Mouse (Mus musculus): ENCODE results near the gene Ankmy1. TPM values are rescaled to one million over a fixed set of nuclear protein-coding genes. Genes with fewer than 3 reads are reported as not detected.
A peak's percentile ranks its signal among the peaks of the same experiment; 100 is the strongest.

The Ankmy1 gene
- polyA plus RNA-seq, 1 experiment from 2014 or later = 1.0 TPM

MicroRNAs encoded within 50 kb of the gene (microRNA counts, 519-probe panel; counts per million panel counts)
- microRNA mmu-miR-149 = 3,047 counts per million, percentile 73 among the panel's probes with 10 or more counts

Small RNA genes within 50 kb of the gene (microRNA-seq; reads per million reads assigned to microRNA genes)
- gene Mir149 (ENCODE audit: borderline number of aligned reads) = 5,948 reads per million, percentile 91 among the genes with 10 or more reads in this experiment

Other genes with a start within 250 kb of the Ankmy1 start
- gene Gpc1, start 71.3 kb downstream of the Ankmy1 start, polyA plus RNA-seq (2015; fragmentation: Nextera tagmentation; extraction: Ambion mirVana) = 93.6 and 95.3 TPM in 2 replicates
- 10.1 and 11.5 TPM in 2 replicates for gene Dusp28, start 4.1 kb upstream of the Ankmy1 start, polyA plus RNA-seq (2015; fragmentation: Nextera tagmentation; extraction: Ambion mirVana)
- gene Rnpepl1, start 7.9 kb upstream of the Ankmy1 start, polyA plus RNA-seq (2015; fragmentation: Nextera tagmentation; extraction: Ambion mirVana) = 47.7 and 47.8 TPM in 2 replicates
- gene Capn10, start 31.5 kb upstream of the Ankmy1 start, polyA plus RNA-seq (2015; fragmentation: Nextera tagmentation; extraction: Ambion mirVana) = 34.5 and 36.5 TPM in 2 replicates
- 1.2 and 2.1 TPM in 2 replicates for gene Gpr35, start 48.0 kb upstream of the Ankmy1 start, polyA plus RNA-seq (2015; fragmentation: Nextera tagmentation; extraction: Ambion mirVana)
- gene Aqp12, start 103.4 kb upstream of the Ankmy1 start, polyA plus RNA-seq (2015; fragmentation: Nextera tagmentation; extraction: Ambion mirVana) = not detected in 2 replicates
- 26.8 and 32.7 TPM in 2 replicates for gene Kif1a, start 199.0 kb upstream of the Ankmy1 start, polyA plus RNA-seq (2015; fragmentation: Nextera tagmentation; extraction: Ambion mirVana)
- 0.11 TPM in 1 of 2 replicates, not detected in the other for gene Agxt, start 232.3 kb upstream of the Ankmy1 start, polyA plus RNA-seq (2015; fragmentation: Nextera tagmentation; extraction: Ambion mirVana)

Data from embryonic facial prominence, embryonic 15.5 days (tissue).